Mouse (Mus musculus) Muller cell, postnatal 12 days (primary cell): Measurements from ENCODE around the gene Pold2.

Source experiments
- DNase-seq: peaks from one replicate; pipeline ENCODE4 v3.0.0-alpha.2; 2015; ENCODE audit errors: inconsistent ontology term

The Pold2 gene

GRCm38 (mm10) chr11:5827931-5828330 lies 50.2 kb downstream of the Pold2 start:
- no peak for DNase-seq

GRCm38 (mm10) chr11:5825432-5825831 lies 52.7 kb downstream of the Pold2 start:
- no peak for DNase-seq
